Mouse (Mus musculus): ENCODE results near the gene Hist1h2ao.
"Not testable (repeated sequence)": the region's sequence is repeated elsewhere in the genome, so short reads cannot be mapped to it uniquely, and the experiment has no call there.

Hist1h2ao gene

DNA sequence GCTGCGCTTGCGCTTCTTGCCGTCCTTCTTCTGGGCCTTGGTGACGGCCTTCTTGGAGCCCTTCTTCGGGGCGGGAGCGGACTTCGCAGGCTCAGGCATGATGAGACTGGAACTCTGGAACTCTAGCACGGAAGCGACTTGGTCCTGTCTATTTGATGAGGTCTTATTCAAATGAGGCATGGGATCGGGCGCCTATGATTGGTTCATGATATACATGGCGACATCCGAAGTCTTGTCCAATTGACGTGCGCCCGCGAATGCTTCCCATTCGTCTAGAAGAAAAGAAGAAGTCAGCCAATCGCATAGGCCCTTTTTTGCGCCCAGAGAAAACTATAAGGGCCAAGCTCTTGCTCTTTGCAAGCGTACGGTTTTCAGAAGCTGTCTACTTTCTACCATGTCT is at the start of gene Hist1h2ao, which contains the start of gene Hist1h2bq:
Gene Hist1h2ao (plus strand): TSS at position 393 of the 400 bp plus-strand sequence.
Gene Hist1h2bq (minus strand): TSS at position 125 of the 400 bp plus-strand sequence.
- DNase-seq: not testable (repeated sequence)

DNA sequence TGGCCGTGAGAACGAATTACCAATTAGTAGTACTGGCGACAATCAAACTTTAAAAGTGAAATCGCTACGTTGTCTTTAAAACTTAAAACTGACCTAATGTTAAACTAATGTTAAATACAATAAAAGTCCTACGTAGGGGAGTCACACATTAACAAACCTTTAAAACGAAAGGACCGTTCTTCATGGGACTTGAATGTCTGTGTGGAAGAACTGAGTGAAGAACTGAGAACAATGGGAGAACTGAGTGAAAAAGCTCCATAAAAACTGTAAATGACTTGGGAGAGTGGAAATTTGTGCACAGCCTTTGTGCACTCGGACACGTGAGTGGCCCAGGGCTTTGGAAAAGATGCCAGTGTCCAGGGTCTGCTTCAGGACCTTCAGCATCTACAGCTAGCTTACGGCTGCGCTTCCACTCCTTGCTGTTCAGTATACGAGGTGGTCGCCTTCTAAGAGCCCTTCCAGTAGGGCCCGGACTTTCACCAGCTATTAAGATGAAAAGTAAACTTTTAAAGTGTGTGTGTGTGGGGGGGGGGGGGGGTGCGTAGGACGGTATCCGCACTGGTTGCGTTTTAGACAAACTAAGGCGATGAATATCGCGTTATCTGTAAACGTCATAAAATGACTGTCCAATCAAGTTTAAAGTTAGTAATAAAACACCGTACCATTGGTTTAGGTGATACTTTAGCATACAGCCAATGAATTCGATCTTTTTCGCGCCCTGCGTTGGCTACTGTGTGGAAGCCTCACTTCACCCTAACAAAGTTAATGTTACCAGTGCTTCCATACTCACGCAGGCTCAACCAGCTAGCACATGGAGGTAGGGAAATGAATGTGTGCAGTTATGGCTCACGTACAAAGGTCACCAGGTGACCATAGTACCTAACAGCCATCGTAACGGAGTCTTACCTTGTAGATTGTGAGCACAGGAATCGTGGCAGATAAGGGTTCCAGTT is 31.2 kb upstream of the Hist1h2ao start:
- DNase-seq: peak; percentile 66

DNA sequence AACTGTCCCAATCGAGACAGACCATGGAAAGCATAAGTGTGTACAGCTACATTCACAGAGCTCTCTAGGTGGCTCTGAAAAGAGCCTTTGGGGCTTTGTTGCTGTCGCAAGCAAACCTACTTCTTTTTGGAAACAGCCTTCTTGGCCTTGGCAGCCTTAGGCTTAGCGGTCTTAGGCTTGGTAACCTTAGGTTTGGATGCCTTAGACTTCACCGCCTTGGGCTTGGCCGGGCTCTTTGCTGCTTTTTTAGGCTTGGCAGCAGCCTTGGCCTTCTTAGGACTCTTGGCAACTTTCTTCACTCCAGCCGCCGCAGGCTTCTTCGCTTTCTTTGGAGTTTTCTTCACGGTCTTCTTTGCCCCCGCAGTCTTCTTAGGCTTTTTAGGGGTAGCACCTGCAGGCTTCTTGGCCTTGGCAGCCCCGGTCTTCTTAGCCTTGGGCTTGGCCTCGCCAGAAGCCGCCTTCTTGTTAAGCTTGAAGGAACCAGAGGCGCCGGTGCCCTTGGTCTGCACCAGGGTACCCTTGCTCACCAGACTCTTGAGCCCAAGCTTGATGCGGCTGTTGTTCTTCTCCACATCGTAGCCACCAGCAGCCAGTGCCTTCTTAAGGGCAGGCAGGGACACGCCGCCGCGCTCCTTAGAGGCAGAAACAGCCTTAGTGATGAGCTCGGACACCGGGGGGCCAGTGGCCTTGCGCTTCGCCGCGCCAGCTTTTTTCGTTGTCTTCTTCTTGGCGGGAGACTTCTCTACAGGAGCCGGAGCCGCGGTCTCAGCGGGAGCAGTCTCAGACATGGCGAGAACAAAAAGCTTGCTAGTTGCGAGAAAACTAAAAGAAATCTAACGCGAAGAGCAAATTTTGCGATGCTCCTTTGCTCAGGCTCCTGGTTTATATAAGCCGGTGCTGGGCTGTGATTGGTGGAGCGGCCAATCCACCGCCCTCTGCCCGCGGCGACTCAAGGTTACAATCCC is 30.2 kb upstream of the Hist1h2ao start, which contains the start of gene Hist1h1b:
Gene Hist1h1b (minus strand): TSS at position 859 of the 965 bp plus-strand sequence.
- DNase-seq: peak; percentile 76

DNA sequence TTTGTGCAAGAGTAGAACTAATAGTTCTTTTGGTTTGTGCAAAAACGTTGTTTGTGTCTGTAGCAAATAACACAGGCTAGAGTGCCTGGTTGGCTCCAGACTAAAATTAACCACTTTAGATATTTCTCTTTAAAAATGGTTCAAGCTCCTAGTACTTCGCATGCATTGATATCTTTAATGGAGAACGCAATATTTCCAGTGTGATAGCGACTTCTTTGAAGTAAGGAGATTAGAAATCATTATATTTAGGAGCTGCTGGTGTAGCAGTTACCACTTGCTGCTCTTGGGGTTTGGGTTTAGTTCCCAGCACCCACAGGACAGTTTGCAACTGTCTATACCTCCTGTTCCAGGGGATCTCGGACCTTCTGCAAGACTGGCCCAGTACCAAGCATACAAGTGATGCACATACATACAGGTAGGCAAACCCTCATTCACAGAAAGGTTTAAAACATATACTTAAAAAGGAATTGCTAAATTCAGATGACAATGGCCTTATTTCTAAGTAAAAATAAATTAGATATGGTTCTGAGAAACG is 29.2 kb upstream of the Hist1h2ao start:
- DNase-seq: peak; percentile 17

DNA sequence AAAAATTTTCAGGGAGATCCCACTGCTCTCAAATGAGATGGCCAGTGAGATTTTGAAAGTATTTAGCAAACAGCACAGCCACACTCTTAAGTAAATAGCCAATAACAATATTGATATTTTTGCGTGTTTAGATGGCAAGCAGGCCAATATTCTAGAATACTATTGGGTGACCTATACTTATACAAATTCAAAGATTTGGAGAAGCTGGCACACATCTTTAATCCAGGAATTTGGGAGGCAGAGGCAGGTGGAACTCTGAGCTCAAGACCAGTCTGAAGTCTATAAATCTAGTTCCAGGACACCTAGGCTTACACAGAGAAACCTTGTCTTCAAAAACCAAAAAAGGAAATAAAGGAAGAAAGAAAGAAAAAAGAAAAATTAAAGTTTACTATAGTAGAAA is 28.6 kb upstream of the Hist1h2ao start:
- DNase-seq: no peak

DNA sequence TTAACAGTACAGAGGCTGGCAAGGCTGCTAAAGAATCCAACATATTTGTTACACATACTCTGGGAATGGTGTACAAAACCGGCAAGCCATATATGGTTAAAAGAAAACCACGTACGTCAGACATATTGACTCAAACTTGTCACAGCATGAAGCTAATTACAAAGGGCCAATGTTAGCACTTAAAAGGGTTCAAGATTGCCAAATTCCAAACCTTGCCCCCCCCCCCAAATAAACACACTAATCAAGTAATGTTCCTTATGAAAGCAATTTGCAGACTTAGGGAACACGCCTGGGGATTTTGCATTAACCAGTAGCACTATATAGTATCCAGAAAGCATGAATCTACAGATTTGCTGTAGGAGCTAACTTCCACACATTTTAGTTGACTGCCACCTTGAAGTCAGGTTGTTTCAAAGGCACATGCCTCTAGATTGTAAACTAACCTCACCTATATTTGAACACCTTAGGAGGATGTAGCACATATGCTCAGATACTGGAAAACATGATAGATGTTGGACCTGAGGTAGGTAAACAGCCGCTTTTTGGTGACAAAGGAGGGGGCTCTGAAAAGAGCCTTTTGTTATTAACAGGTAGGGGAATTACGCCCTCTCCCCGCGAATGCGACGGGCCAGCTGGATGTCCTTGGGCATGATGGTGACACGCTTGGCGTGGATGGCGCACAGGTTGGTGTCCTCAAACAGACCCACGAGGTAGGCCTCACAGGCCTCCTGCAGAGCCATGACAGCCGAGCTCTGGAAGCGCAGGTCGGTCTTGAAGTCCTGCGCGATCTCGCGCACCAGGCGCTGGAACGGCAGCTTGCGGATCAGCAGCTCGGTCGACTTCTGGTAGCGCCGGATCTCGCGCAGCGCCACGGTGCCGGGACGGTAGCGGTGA is 27.7 kb upstream of the Hist1h2ao start:
- peak; percentile 52 for DNase-seq

DNA sequence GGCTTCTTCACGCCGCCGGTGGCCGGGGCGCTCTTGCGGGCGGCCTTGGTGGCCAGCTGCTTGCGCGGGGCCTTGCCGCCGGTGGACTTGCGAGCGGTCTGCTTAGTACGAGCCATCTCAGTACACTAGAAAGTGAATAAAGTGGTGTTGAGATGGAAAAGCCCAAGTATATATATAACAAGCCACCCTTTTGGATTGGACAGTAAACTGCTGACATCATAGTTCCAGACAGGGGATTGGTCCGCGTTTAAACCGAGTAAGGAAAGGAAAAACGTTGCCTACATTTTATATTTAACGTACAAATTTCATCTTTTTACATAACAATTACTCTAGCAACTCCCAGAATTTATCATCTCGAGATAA is 27.0 kb upstream of the Hist1h2ao start, which contains the start of gene Hist1h3i:
Gene Hist1h3i (minus strand): TSS at position 116 of the 363 bp plus-strand sequence.
- peak; percentile 61 for DNase-seq

DNA sequence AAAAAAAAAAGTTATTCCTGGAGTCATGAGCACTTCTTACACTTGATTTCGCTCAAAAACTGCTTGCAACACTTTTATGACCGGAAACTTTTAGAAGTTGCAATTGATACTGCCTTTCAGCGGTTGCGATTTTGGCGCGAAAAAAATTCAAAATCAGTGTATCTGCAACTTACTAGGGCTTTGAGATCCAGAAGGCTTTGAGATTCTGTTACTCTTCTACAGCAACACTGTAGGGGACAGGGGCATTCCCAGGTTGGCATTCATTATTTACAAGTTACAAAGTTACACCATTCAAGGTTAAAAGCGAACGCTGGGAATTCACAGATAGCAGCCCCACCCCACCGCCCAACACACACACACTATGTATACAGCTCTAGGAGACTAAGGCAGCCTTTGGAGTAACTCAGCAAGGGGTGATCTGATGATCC is 26.5 kb upstream of the Hist1h2ao start:
- peak; percentile 28 for DNase-seq

DNA sequence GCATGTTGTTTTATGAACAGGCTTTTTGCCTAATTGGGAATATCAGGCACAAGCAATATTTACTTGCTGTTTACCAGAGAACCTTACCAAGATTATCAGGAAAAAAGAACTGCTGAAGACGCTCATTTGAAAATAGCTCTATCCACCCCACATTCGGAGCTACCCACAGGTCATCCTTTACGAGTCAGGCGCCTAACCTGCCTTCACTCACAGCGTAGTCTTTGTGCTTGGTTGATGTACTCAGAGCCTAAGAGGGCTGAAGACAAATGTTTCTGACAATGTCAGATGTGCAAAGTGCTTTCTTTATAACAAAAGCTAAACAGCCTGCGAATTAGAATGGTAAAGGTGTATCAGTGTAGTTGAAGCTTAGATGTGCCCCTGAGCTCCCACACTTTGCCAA is 26.0 kb upstream of the Hist1h2ao start:
- DNase-seq: no peak

DNA sequence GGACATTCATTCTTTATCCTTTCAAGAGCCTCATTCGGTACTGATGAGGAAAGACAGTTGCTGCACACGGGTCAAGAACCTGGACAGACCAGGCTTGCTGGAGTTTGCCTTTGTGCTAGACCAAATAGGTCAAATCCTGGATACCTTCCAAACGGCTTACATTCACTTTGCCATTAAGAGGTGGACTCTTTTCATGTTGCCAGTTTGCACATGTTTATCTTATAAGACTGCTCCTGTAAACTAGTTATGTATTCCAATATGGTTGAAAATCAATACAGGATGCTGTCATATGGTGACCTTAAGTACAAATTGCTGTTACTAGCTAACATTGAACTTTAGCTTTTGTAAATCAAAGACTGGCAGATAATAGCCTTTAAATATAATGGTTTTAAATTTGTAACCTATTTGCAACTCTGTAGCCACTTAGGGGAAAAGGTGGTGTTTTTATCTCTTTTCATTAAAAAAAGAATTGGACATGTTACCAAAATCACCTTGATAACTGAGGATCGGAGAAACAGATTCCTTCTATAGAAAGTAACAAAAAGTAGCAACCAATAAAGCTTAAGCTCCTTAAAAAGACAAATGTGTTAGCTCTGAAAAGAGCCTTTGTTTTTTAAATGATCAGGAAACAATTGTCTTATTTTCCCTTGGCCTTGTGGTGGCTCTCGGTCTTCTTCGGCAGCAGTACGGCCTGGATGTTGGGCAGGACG is 23.9 kb upstream of the Hist1h2ao start:
- no peak for DNase-seq

DNA sequence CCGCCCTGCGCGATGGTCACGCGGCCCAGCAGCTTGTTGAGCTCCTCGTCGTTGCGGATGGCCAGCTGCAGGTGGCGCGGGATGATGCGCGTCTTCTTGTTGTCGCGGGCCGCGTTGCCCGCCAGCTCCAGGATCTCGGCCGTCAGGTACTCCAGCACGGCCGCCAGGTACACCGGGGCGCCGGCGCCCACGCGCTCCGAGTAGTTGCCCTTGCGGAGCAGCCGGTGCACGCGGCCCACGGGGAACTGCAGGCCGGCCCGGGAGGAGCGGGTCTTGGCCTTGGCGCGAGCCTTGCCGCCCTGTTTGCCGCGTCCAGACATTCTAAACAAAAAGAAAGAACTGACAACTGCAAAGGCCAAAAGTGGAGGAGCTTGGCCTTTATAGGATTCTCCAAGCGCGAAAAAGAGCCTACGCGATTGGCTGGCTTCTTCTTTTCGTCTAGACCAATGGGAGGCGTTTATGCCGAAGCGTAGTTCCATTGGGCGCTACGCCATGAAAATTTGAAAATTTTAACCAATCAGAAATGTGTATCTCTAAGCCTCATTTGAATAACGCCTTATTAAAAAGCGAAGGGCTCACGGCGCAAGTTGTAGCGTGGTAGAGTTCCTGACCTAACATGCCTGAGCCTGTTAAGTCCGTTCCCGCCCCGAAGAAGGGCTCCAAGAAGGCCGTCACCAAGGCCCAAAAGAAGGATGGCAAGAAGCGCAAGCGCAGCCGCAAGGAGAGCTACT is 23.2 kb upstream of the Hist1h2ao start, which contains the start of the genes Hist1h2an and Hist1h2bp:
Gene Hist1h2an (minus strand): TSS at position 320 of the 731 bp plus-strand sequence.
Gene Hist1h2bp (plus strand): TSS at position 563 of the 731 bp plus-strand sequence.
- peak; percentile 92 for DNase-seq

DNA sequence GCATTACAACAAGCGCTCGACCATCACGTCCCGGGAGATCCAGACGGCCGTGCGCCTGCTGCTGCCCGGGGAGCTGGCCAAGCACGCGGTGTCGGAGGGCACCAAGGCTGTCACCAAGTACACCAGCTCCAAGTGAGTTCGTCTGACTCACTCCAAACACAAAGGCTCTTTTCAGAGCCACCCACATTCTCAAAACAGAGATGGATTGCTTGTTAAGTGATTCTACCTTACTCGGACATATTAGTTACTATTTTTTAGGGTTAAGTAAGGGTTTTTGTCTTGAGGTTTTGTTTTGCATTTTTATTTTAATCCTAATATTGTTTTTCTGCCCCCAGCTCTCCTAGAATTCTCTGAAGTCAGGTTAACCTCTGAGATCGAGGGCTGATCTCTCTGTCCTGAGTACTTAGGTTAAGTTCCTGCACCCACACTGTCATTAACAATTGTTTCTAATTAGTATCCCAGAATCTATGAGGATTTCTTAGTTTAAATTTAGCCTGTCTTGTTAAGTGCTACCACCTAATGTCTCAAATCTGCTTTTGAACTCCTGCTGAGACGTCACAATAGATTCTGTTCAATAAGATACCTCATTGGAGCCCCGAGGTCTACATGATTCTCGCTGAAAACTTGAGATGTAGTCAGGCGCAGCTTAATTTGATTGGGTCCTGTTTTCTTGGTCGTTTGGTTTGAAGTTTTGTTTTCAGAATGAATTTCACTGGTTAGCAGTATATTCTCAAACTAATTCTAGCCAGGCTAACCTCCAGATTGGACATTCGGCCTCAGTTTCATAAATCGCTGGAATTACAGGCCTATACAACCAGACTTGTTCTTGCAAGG is 22.3 kb upstream of the Hist1h2ao start:
- DNase-seq: no peak

DNA sequence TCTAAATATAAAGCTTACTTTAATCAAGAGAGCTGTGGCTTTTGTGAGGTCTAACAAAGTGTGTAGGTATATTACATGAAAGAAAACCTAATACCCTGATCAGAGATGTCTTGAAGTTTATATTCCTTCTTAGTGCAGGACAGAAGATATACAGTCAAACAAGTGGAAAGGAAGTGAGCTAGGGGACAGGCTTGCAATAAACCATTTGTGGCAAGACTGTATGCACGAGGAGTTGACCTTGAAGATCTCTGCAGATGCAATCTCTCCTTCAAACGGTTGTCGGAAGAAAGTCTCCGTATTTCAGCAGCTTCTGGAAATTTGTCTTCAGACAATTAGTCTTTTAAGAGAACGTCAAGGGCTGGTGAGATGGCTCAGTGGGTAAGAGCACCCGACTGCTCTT is 20.3 kb upstream of the Hist1h2ao start:
- DNase-seq: no peak

DNA sequence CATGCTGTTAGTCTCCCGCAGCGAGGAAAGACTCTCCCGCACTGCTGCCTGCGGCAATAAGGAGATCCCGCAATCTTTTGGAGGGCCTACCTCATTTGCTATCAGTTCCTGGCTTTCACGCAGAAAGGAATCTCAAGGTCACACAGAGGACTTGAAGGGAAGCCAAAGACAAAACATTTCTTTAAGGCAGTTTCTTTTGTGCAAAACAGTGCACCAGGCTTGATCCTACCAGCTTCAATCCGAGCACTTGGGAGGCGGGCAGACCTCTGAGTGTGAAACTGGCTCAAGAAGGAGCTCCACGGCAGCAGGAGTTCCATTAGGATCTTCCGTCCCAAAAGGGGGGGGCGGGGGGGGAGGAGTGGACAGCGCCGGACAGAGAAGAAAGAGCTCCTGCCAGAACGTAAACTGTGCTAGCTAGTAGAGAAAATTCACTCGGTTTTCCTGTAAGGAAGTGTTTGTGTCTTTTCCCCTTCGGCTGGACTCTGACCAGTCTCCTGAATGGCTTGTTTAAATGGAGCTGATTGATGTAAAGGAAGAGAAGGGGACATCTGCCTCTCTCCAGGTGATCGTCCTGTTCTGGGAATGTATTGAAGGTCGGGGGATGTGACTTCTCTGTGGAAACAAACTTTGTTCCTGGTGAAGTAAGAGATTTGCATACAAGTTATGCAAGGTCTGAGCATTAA is 19.5 kb upstream of the Hist1h2ao start:
- no peak for DNase-seq

DNA sequence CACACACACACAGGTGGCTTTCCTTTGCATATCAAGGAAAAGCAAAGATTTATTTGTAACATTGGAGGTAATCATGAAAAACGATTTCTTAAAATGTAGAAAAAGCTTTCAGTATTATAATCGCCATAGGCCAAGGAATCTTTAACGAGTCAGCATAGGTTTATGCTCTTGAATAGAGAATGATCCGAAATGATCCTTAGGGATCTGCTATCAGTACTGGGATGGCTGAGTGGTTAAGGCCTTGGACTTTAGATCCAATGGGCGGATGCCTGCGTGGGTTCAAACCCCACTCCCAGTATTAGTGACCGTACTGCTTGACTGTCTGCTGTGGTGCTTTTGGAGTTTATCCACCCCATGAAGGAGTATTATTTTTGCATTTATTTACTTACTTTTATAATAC is 14.7 kb upstream of the Hist1h2ao start:
- DNase-seq: no peak

DNA sequence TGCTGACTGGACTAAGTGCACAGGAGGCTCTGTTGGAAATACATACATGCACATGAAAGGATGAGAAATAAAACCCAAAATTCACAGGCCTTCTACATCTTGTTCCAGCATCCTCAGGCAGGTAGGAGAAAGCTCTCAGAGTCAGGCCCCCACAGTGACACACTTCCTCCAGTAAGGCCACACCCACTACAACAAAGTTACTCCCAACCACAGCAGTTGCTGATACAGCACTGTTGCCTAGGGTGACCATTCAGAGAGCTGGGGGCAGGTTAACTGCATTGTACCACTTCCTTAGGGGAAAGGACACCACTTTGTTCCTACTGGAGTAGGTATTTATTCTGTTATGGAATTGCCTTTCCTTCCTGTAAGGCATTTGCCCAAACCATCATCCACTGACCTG is 13.1 kb upstream of the Hist1h2ao start:
- not testable (repeated sequence) for DNase-seq

DNA sequence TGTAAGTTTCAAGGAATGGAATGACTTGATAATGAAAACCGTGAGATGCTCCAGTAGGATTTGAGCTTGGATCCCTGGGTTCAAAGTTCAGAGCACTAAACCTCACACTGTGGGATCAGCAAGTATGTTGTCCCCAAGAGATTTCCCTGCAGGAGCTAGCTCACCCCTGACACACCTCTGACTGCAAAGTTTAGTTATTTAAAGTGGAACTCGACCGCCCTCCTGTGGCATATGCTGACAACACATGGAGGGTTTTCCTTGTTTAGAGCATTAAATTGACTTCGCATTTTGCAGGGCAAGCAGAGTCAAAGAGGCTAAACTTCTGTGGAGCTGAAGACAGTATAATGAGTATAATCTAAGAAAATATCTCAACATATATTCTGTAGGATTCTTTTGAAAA is 7.2 kb upstream of the Hist1h2ao start:
- not testable (repeated sequence) for DNase-seq

DNA sequence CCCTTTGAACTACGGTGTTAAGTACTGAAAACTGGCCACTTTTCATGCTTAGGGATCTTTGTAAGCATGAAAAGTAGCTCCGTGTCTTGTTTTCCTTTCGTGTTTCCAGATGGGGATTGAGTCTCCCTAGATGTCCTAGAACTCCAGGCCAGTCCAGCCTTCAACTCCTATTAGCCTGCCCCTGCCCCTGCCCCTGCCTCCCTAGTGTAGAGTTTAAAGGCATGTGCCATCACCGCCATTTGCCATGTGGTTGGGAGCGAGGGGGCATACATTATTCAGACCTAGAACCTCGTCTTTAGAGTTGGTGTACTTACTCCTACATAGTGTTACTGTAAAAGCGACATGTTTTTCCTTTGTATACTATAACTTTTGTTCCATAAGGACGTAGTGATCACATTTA is 809 bp downstream of the Hist1h2ao start:
- DNase-seq: not testable (repeated sequence)

Data from cerebellum, adult 11-12 months (tissue).